Mouse (Mus musculus) liver, postnatal 0 days (tissue): ENCODE data around the gene Gm10118.

Source experiments
- CTCF ChIP-seq: sonication (generic); IDR thresholded peaks from 2 replicates; pipeline ENCODE4 v1.5.1; 2016; ENCODE audit warnings: antibody characterized with exemption, low read depth
- EP300 ChIP-seq: IDR thresholded peaks from 2 replicates; pipeline ENCODE4 v1.6.1; 2016; ENCODE audit warnings: antibody characterized with exemption, low read depth, mild to moderate bottlenecking

DNA sequence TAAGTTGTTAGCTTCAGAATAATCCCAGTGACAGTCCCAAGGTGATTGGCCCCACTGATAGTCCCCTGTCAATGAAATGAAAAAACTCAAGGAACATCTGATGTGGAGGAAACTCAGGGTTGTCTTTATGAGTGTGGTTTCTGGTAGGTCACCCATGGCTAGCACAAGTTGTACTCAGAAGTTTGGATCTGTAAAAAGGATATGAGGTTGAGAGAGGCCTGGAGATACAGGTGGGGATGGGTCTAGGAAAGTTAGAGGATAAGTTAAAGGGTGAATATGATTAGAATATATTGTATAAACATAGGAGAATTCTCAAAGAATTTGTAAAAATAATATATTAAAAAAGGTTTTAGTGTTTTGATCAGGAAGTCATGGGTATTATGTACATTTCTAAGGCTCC, at the start of gene Gm10118:
- TF ChIP-seq CTCF (no peak), EP300 (no peak)
